Mouse (Mus musculus): ENCODE results near the gene Mcat.

Mcat gene

GRCm38 (mm10) chr15:83563327-83563856 is at the start of gene Mcat, which contains the start of gene Tspo:
Gene Mcat (minus strand): TSS chr15:83563787.
Gene Tspo (plus strand): TSS chr15:83563592.
- peak; percentile 78 for DNase-seq (ENCODE audit: low read depth, low spot score)

GRCm38 (mm10) chr15:83607115-83607802 is 43.7 kb upstream of the Mcat start:
- DNase-seq (ENCODE audit: low read depth, low spot score): peak; percentile 87

- DNase-seq (ENCODE audit: low read depth, low spot score): no peak
Observed at GRCm38 (mm10) chr15:83606700-83607099, 43.1 kb upstream of the Mcat start.

- no peak for DNase-seq (ENCODE audit: low read depth, low spot score)
Observed at GRCm38 (mm10) chr15:83606216-83606615, 42.6 kb upstream of the Mcat start.

GRCm38 (mm10) chr15:83603426-83603825 is 39.8 kb upstream of the Mcat start:
- DNase-seq (ENCODE audit: low read depth, low spot score): peak; percentile 12

GRCm38 (mm10) chr15:83603046-83603396 is 39.4 kb upstream of the Mcat start:
- no peak for DNase-seq (ENCODE audit: low read depth, low spot score)

GRCm38 (mm10) chr15:83602372-83603045 is 38.9 kb upstream of the Mcat start:
- peak; percentile 77 for DNase-seq (ENCODE audit: low read depth, low spot score)

GRCm38 (mm10) chr15:83601185-83601584 is 37.6 kb upstream of the Mcat start:
- DNase-seq (ENCODE audit: low read depth, low spot score): peak; percentile 39

- DNase-seq (ENCODE audit: low read depth, low spot score): no peak
Observed at GRCm38 (mm10) chr15:83596833-83597232, 33.2 kb upstream of the Mcat start.

GRCm38 (mm10) chr15:83595364-83595711 is 31.8 kb upstream of the Mcat start:
- DNase-seq (ENCODE audit: low read depth, low spot score): no peak

GRCm38 (mm10) chr15:83594513-83595363 is 31.2 kb upstream of the Mcat start, which contains the start of gene Ttll12:
Gene Ttll12 (minus strand): TSS chr15:83595157.
- peak; percentile 92 for DNase-seq (ENCODE audit: low read depth, low spot score)

GRCm38 (mm10) chr15:83593702-83594512 is 30.3 kb upstream of the Mcat start:
- peak; percentile 25 for DNase-seq (ENCODE audit: low read depth, low spot score)

- no peak for DNase-seq (ENCODE audit: low read depth, low spot score)
Observed at GRCm38 (mm10) chr15:83593189-83593585, 29.6 kb upstream of the Mcat start.

- DNase-seq (ENCODE audit: low read depth, low spot score): no peak
Observed at GRCm38 (mm10) chr15:83592260-83593188, 28.9 kb upstream of the Mcat start.

GRCm38 (mm10) chr15:83591758-83592157 is 28.2 kb upstream of the Mcat start:
- no peak for DNase-seq (ENCODE audit: low read depth, low spot score)

GRCm38 (mm10) chr15:83590841-83591240 is 27.3 kb upstream of the Mcat start:
- DNase-seq (ENCODE audit: low read depth, low spot score): no peak

- no peak for DNase-seq (ENCODE audit: low read depth, low spot score)
Observed at GRCm38 (mm10) chr15:83584741-83585220, 21.2 kb upstream of the Mcat start.

GRCm38 (mm10) chr15:83583419-83584156 is 20.0 kb upstream of the Mcat start:
- peak; percentile 59 for DNase-seq (ENCODE audit: low read depth, low spot score)

- DNase-seq (ENCODE audit: low read depth, low spot score): no peak
Observed at GRCm38 (mm10) chr15:83582931-83583330, 19.3 kb upstream of the Mcat start.

Measured in CD4-positive, CD25-positive, alpha-beta regulatory T cell, adult 2 months (primary cell).